Mouse (Mus musculus): ENCODE data around the gene Notum. TPM values are rescaled to one million over a fixed set of nuclear protein-coding genes. Genes with fewer than 3 reads are reported as not detected.

Notum gene
- polyA plus RNA-seq, 1 experiment from 2014 or later, result 1.0 TPM

DNA sequence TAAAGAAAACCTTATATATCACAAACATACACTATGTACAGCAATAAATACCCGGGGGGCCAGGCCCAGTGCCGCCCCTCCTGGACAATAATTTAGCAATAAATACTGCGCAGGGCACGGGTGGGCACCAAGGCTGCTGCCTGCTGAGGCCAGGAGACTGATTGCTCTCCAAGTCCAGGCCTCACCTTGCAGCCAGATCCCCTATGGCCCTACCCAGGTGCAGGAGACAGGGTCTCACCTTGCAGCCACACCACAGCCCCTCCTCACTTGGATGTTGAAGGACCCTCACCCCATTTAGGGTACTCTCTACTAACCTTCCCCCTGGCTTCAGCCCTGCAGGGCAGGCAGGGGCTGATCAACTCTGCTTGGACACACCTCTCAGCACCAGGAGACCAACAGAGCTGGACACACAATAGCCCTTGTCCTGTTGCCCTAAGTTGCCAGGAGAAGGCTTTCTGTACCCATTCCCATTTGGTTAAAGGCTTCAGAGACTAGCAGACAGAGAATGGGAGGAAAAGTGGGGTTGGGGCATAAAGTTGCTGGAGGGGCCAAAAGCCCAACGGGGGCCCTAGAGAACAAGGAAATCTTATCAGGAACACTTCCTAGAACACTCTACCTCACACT lies 35.7 kb downstream of the Notum start, which contains the start of gene Sirt7:
TSS of gene Sirt7 (minus strand) at position 89 of the 624 bp plus-strand sequence.
- peak within 1 kb of the TSS; percentile 92 for H3K4me2 ChIP-seq (ENCODE audit: low read depth, low read length)
- peak; percentile 27 for ATAC-seq

GRCm38 (mm10) chr11:120624680-120625111 lies 36.3 kb downstream of the Notum start:
- peak overlapping the region; percentile 89 for H3K27ac ChIP-seq (ENCODE audit: low read length)
- peaks cover 15% of the 10 kb centered on the region for H3K4me1 ChIP-seq (ENCODE audit: control insufficient read depth, insufficient read depth, low read length)
- WGBS, result under 1% methylated on average over 53 of the region's 53 CpGs
- peak overlapping the region; percentile 95 for H3K4me3 ChIP-seq (ENCODE audit: low read length)
- peak overlapping the region; percentile 85 for H3K9ac ChIP-seq (ENCODE audit: low read depth, low read length)
- peak; percentile 85 for ATAC-seq
- H3K36me3 ChIP-seq (ENCODE audit: control insufficient read depth, insufficient read depth, low read length), result peaks cover 20% of the 10 kb centered on the region
- H3K9me3 ChIP-seq (ENCODE audit: control insufficient read depth, low read length), result no peaks in the 10 kb centered on the region
- no peaks in the 10 kb centered on the region for H3K27me3 ChIP-seq (replicated peaks; ENCODE audit: control insufficient read depth, insufficient read depth, low read length)
- peak overlapping the region; percentile 92 for H3K4me2 ChIP-seq (ENCODE audit: low read depth, low read length)

More for the DNA sequence above, 35.7 kb downstream of the Notum start, which contains the start of gene Sirt7:
- Histone ChIP-seq H3K27ac (ENCODE audit: low read length) (peak within 1 kb of the TSS; percentile 89), H3K9ac (ENCODE audit: low read depth, low read length) (peak within 1 kb of the TSS; percentile 85), H3K4me1 (ENCODE audit: control insufficient read depth, insufficient read depth, low read length) (peaks cover 19% of the 10 kb centered on the region), H3K4me3 (ENCODE audit: low read length) (peak within 1 kb of the TSS; percentile 95), H3K27me3 (replicated peaks; ENCODE audit: control insufficient read depth, insufficient read depth, low read length) (no peaks in the 10 kb centered on the region), H3K36me3 (ENCODE audit: control insufficient read depth, insufficient read depth, low read length) (peaks cover 17% of the 10 kb centered on the region), H3K9me3 (ENCODE audit: control insufficient read depth, low read length) (no peaks in the 10 kb centered on the region)
- WGBS, result 13% methylated on average over 5 of the region's 5 CpGs

GRCm38 (mm10) chr11:120623961-120624679 lies 36.9 kb downstream of the Notum start:
- Histone ChIP-seq H3K9me3 (ENCODE audit: control insufficient read depth, low read length) (no peaks in the 10 kb centered on the region), H3K9ac (ENCODE audit: low read depth, low read length) (peak overlapping the region; percentile 85), H3K4me2 (ENCODE audit: low read depth, low read length) (peak overlapping the region; percentile 92), H3K4me3 (ENCODE audit: low read length) (peak overlapping the region; percentile 95), H3K36me3 (ENCODE audit: control insufficient read depth, insufficient read depth, low read length) (peaks cover 21% of the 10 kb centered on the region), H3K4me1 (ENCODE audit: control insufficient read depth, insufficient read depth, low read length) (peaks cover 11% of the 10 kb centered on the region), H3K27ac (ENCODE audit: low read length) (peak overlapping the region; percentile 89), H3K27me3 (replicated peaks; ENCODE audit: control insufficient read depth, insufficient read depth, low read length) (no peaks in the 10 kb centered on the region)
- peak; percentile 80 for ATAC-seq
- 12% methylated on average over 30 of the region's 30 CpGs for WGBS

GRCm38 (mm10) chr11:120622805-120623204 lies 38.2 kb downstream of the Notum start:
- H3K27me3 ChIP-seq (replicated peaks; ENCODE audit: control insufficient read depth, insufficient read depth, low read length), result no peaks in the 10 kb centered on the region
- H3K9ac ChIP-seq (ENCODE audit: low read depth, low read length), result no peak overlapping the region
- no peak overlapping the region for H3K4me3 ChIP-seq (ENCODE audit: low read length)
- H3K4me2 ChIP-seq (ENCODE audit: low read depth, low read length), result no peak overlapping the region
- H3K36me3 ChIP-seq (ENCODE audit: control insufficient read depth, insufficient read depth, low read length), result peaks cover 19% of the 10 kb centered on the region
- ATAC-seq, result no peak
- WGBS, result 89% methylated on average over 6 of the region's 6 CpGs
- H3K9me3 ChIP-seq (ENCODE audit: control insufficient read depth, low read length), result no peaks in the 10 kb centered on the region
- H3K4me1 ChIP-seq (ENCODE audit: control insufficient read depth, insufficient read depth, low read length), result peaks cover 11% of the 10 kb centered on the region
- no peak overlapping the region for H3K27ac ChIP-seq (ENCODE audit: low read length)

DNA sequence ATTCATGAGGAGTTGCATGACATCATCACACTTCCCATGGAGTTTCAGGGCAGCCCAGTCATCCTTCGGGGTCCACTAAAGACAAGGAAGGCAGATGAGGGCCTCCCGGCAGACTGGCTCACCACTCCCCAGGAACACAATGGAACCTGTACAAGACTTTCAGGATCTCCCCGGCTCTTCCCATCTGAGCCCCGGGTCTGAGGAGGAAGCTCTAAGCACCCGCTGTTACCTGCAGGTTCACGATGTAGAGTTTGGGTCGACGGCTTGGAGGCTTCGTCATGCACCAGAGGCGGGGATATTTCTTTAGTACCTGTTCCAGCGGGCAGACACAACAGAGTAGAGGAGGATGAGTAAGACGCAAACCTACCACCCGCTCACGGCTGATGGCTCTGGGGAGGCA lies 40.8 kb downstream of the Notum start:
- 94% methylated on average over 14 of the region's 14 CpGs for WGBS
- no peak for ATAC-seq
- Histone ChIP-seq H3K4me3 (ENCODE audit: low read length) (no peak overlapping the region), H3K27me3 (replicated peaks; ENCODE audit: control insufficient read depth, insufficient read depth, low read length) (no peaks in the 10 kb centered on the region), H3K4me2 (ENCODE audit: low read depth, low read length) (no peak overlapping the region), H3K9me3 (ENCODE audit: control insufficient read depth, low read length) (no peaks in the 10 kb centered on the region), H3K9ac (ENCODE audit: low read depth, low read length) (no peak overlapping the region), H3K4me1 (ENCODE audit: control insufficient read depth, insufficient read depth, low read length) (peaks cover 22% of the 10 kb centered on the region), H3K36me3 (ENCODE audit: control insufficient read depth, insufficient read depth, low read length) (peaks cover 19% of the 10 kb centered on the region), H3K27ac (ENCODE audit: low read length) (no peak overlapping the region)

DNA sequence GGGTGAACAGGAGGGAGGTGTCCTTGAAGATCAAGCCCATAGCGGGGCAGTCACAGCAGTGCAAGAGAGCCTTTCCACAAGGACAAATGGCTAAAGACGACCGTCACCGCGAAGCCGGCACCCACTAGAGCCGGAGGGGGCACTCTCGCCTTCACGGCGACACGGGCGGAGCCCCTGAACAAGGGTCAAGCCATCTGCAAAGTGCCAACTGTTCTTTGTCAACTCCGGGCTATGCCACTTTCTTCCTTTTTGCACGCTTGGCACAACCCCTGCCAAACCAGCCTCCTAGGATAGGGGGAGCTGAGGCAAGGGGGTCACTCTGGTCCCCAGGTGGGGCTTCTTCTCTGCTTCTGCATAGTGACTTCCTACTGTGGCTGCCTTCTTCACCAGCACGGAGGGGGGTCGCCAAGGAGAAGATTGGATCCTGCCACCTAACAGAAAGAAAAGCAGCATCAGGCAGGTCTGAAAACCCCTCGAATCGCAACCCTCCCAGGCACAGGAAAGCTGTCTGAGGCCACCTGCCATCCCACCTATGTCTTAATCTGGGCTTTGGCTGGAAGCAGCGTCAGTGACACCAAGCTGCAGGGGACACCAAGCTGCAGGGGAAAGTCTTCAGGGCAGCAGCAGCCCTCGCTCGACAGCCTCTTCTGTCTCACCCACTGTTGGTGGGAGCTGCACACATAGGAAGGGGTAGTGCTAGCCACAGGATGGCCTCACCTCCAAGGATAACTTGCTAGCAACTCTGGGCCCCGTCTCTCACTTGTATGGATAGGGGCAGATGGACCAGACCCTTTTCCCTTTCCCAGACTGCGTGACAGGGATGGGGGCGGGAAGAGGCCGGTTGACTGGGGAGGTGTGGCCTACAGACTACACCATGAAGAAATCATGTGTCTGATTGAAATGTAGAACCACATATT lies 42.1 kb downstream of the Notum start:
- ATAC-seq, result no peak
- peaks cover 19% of the 10 kb centered on the region for H3K36me3 ChIP-seq (ENCODE audit: control insufficient read depth, insufficient read depth, low read length)
- peak overlapping the region; percentile 84 for H3K27ac ChIP-seq (ENCODE audit: low read length)
- H3K27me3 ChIP-seq (replicated peaks; ENCODE audit: control insufficient read depth, insufficient read depth, low read length), result no peaks in the 10 kb centered on the region
- H3K4me3 ChIP-seq (ENCODE audit: low read length), result no peak overlapping the region
- H3K9me3 ChIP-seq (ENCODE audit: control insufficient read depth, low read length), result no peaks in the 10 kb centered on the region
- H3K4me1 ChIP-seq (ENCODE audit: control insufficient read depth, insufficient read depth, low read length), result peaks cover 20% of the 10 kb centered on the region
- no peak overlapping the region; the same call in 1 of the 2 replicates for H3K9ac ChIP-seq (ENCODE audit: low read depth, low read length)
- H3K4me2 ChIP-seq (ENCODE audit: low read depth, low read length), result no peak overlapping the region
- WGBS, result 90% methylated on average over 25 of the region's 25 CpGs

DNA sequence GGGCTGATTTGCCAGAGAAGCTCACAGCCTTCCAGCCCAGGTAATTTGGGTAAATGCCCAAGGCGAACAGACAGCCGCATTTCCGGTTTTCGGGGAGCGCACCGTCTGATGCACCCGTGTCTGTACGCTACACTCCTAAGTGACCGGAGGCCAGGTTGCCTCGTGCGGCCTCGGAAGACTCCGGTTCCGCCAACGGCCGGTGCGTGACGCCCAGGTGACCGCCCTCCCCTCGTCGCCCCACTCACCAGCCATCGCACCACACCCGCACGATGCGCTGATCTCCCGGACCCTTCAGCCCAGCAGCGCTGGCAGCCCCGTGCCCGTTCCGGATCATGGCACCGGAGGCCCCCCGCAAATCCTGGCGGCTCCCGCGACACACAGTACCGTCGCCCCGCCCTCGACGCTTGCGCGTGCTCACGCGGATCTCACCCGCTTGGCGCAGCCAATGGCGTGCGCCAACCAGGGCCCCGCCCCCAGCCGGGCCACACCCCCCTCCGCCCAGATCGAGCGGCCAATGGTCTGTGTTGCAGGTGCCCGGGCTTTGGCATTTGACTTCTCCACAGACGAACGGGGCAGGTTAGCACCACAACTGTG lies 43.4 kb downstream of the Notum start, which contains the start of gene Pcyt2:
TSS of gene Pcyt2 (minus strand) at position 418 of the 594 bp plus-strand sequence.
- Histone ChIP-seq H3K9me3 (ENCODE audit: control insufficient read depth, low read length) (no peaks in the 10 kb centered on the region), H3K27me3 (replicated peaks; ENCODE audit: control insufficient read depth, insufficient read depth, low read length) (no peaks in the 10 kb centered on the region), H3K36me3 (ENCODE audit: control insufficient read depth, insufficient read depth, low read length) (peaks cover 31% of the 10 kb centered on the region), H3K4me2 (ENCODE audit: low read depth, low read length) (peak within 1 kb of the TSS; percentile 68), H3K4me1 (ENCODE audit: control insufficient read depth, insufficient read depth, low read length) (peaks cover 19% of the 10 kb centered on the region), H3K27ac (ENCODE audit: low read length) (peak within 1 kb of the TSS; percentile 84), H3K4me3 (ENCODE audit: low read length) (peak within 1 kb of the TSS; percentile 88), H3K9ac (ENCODE audit: low read depth, low read length) (peak within 1 kb of the TSS; percentile 90)
- WGBS, result under 1% methylated on average over 56 of the region's 56 CpGs
- peak; percentile 93 for ATAC-seq

- H3K27me3 ChIP-seq (replicated peaks; ENCODE audit: control insufficient read depth, insufficient read depth, low read length), result no peaks in the 10 kb centered on the region
- H3K27ac ChIP-seq (ENCODE audit: low read length), result peak overlapping the region; percentile 84
- peaks cover 35% of the 10 kb centered on the region for H3K36me3 ChIP-seq (ENCODE audit: control insufficient read depth, insufficient read depth, low read length)
- peaks cover 19% of the 10 kb centered on the region for H3K4me1 ChIP-seq (ENCODE audit: control insufficient read depth, insufficient read depth, low read length)
- H3K9me3 ChIP-seq (ENCODE audit: control insufficient read depth, low read length), result no peaks in the 10 kb centered on the region
- H3K4me2 ChIP-seq (ENCODE audit: low read depth, low read length), result peak overlapping the region; percentile 68
- peak; percentile 47 for ATAC-seq
- H3K9ac ChIP-seq (ENCODE audit: low read depth, low read length), result peak overlapping the region; percentile 90
- WGBS, result 40% methylated on average over 4 of the region's 4 CpGs
- H3K4me3 ChIP-seq (ENCODE audit: low read length), result peak overlapping the region; percentile 88
Measured at GRCm38 (mm10) chr11:120616617-120617294, 44.2 kb downstream of the Notum start.

All from intestine, embryonic 16.5 days (tissue).